Mouse (Mus musculus): ENCODE measurements around the gene Efna3. TPM values are rescaled to one million over a fixed set of nuclear protein-coding genes. Genes with fewer than 3 reads are reported as not detected.

Gene Efna3
- polyA plus RNA-seq, 1 experiment from 2014 or later, result 17.6 TPM

GRCm38 (mm10) chr3:89325882-89326281, 3.1 kb upstream of the Efna3 start:
- H3K4me3 ChIP-seq (replicated peaks), result no peak overlapping the region
- H3K4me2 ChIP-seq, result no peak overlapping the region
- H3K27me3 ChIP-seq, result peaks cover 11% of the 10 kb centered on the region
- H3K36me3 ChIP-seq, result no peaks in the 10 kb centered on the region
- WGBS, result 93% methylated on average over 8 of the region's 8 CpGs
- no peak overlapping the region for H3K9ac ChIP-seq (replicated peaks)
- peaks cover 41% of the 10 kb centered on the region for H3K4me1 ChIP-seq (replicated peaks)
- no peak for ATAC-seq (ENCODE audit: insufficient number of reproducible peaks, insufficient read depth, low FRiP score, low TSS enrichment, low read depth)
- H3K27ac ChIP-seq, result no peak overlapping the region
- no peaks in the 10 kb centered on the region for H3K9me3 ChIP-seq

- peaks cover 52% of the 10 kb centered on the region for H3K4me1 ChIP-seq (replicated peaks)
- under 1% methylated on average over 14 of the region's 14 CpGs for WGBS
- H3K27me3 ChIP-seq, result peaks cover 47% of the 10 kb centered on the region
- H3K4me3 ChIP-seq (replicated peaks), result peak overlapping the region; percentile 71
- H3K36me3 ChIP-seq, result no peaks in the 10 kb centered on the region
- ATAC-seq (ENCODE audit: insufficient number of reproducible peaks, insufficient read depth, low FRiP score, low TSS enrichment, low read depth), result no peak
- H3K27ac ChIP-seq, result peak overlapping the region; percentile 78; the same call in 1 of the 2 replicates
- peak overlapping the region; percentile 99 for H3K4me2 ChIP-seq
- no peaks in the 10 kb centered on the region for H3K9me3 ChIP-seq
- peak overlapping the region; percentile 77 for H3K9ac ChIP-seq (replicated peaks)
Measured at GRCm38 (mm10) chr3:89322131-89322500, 649 bp downstream of the Efna3 start.

- H3K27me3 ChIP-seq, result peaks cover 48% of the 10 kb centered on the region
- 1% methylated on average over 66 of the region's 66 CpGs for WGBS
- peak overlapping the region; percentile 77 for H3K9ac ChIP-seq (replicated peaks)
- peak overlapping the region; percentile 78; the same call in 1 of the 2 replicates for H3K27ac ChIP-seq
- peak overlapping the region; percentile 99 for H3K4me2 ChIP-seq
- no peaks in the 10 kb centered on the region for H3K9me3 ChIP-seq
- ATAC-seq (ENCODE audit: insufficient number of reproducible peaks, insufficient read depth, low FRiP score, low TSS enrichment, low read depth), result no peak
- H3K4me1 ChIP-seq (replicated peaks), result peaks cover 56% of the 10 kb centered on the region
- no peaks in the 10 kb centered on the region for H3K36me3 ChIP-seq
- H3K4me3 ChIP-seq (replicated peaks), result peak overlapping the region; percentile 71
Measured at GRCm38 (mm10) chr3:89321183-89322130, 1.3 kb downstream of the Efna3 start.

DNA sequence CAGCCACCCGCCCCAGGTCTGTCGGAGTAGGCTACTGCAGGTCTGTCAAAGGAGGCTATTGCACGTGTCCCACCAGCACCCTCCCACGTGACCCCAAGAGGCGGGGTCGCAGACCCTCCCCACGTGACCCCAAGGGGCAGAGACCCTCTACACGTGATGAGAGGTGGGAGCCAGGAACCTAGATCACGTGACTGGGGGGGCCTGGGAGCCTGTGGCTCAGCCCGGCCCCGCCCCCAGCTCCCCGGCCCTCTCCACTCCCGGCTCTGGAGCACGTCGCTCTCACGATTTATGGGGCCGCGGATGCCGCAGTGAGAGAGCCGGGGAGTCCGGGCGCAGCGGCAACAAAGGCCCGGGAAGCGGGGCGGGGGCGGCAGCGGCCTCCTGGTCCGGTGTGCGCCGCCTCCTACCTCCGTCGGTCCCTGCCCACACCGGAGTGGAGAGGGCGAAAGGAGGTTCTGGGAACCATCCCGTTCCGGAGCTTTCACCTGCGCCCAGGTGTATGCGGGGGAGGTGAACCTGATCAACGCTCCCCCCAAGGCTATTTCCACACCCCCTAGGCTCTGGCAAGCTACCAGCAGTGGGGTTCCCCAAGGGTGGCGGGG, 2.1 kb downstream of the Efna3 start:
- Histone ChIP-seq H3K4me3 (replicated peaks) (peak overlapping the region; percentile 71), H3K9me3 (no peaks in the 10 kb centered on the region), H3K9ac (replicated peaks) (peak overlapping the region; percentile 77), H3K4me2 (peak overlapping the region; percentile 99), H3K27me3 (peaks cover 53% of the 10 kb centered on the region), H3K36me3 (no peaks in the 10 kb centered on the region), H3K27ac (peak overlapping the region; percentile 78; the same call in 1 of the 2 replicates), H3K4me1 (replicated peaks) (peaks cover 64% of the 10 kb centered on the region)
- 0 out of 2 replicates have a peak, but pooled peaks have one; percentile 9 for ATAC-seq (ENCODE audit: insufficient number of reproducible peaks, insufficient read depth, low FRiP score, low TSS enrichment, low read depth)
- under 1% methylated on average over 41 of the region's 41 CpGs for WGBS

DNA sequence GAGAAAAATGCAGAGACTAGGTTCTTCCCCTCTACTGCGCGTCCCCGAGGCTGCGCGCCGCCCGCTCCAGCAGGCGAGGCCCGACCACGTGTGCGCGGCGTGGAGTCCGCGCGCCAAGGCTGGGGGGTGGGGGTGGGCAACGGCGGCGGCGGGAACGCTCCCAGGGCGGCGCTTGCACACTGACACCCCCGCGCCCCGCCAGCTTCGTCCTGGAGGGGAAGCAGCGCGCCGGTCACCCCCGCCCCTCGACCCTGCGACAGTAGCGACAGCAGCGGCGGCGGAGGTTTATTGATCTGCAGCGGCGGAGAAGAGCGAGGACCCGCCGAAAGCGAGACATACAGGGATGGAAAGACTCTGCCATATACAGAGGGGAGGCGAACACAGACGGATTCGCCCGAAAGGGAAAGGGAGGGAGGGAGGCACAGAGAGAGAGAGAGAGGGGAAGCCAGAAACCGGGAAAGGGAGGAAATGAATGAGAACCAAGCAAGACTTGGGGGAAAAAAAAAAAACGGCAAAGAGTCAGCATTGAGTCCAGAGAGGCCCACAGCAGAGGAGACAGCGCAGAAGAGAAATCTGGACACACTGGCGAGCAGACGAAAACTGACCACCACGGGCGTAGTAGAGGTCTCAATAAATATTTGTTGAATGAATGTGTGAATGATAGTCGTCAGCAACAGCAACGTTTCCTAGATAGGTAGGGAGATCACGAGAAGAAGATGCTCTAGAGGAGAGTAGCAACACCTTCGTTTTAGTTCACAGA, 3.0 kb downstream of the Efna3 start:
- Histone ChIP-seq H3K4me2 (peak overlapping the region; percentile 99), H3K9ac (replicated peaks) (peak overlapping the region; percentile 54), H3K36me3 (0 out of 2 replicates have a peak, but pooled peaks cover 4% of the 10 kb centered on the region), H3K27me3 (peaks cover 56% of the 10 kb centered on the region), H3K9me3 (no peaks in the 10 kb centered on the region), H3K4me1 (replicated peaks) (peaks cover 73% of the 10 kb centered on the region), H3K27ac (no peak overlapping the region), H3K4me3 (replicated peaks) (peak overlapping the region; percentile 71)
- no peak for ATAC-seq (ENCODE audit: insufficient number of reproducible peaks, insufficient read depth, low FRiP score, low TSS enrichment, low read depth)
- WGBS, result 3% methylated on average over 58 of the region's 58 CpGs

DNA sequence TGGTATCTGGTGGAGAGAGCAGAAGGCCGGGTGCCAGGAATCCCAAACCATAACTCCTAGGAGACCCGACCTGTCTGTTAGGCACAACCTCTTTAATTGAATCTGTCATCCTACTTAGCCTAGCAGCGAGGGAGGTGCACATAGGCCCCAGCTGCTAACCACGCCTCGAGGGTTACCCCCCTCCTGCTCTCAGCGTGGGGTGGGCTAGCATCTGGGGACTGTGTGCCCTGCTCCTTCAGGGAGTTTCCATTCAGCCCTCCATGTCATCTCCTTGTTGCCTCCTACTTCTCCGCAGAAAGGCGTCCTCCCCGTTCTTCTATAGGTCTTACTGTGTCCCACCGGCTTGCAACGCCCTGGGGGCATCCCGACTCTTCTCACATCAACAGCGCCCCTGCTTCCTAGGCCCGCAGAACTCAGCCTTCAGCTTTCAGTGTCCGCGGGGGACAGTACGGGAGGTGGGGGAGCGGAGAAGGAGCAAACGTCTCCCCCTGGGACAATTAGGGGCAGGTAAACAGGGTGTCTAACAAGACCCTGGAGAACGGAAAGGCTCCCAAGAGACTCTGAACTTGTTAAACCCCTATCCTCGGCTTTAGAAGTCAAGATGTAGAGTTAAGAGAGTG, 3.7 kb downstream of the Efna3 start:
- Histone ChIP-seq H3K36me3 (peaks cover 6% of the 10 kb centered on the region; the same call in 1 of the 2 replicates), H3K4me2 (peak overlapping the region; percentile 99), H3K4me3 (replicated peaks) (peak overlapping the region; percentile 71), H3K27ac (no peak overlapping the region), H3K4me1 (replicated peaks) (peaks cover 75% of the 10 kb centered on the region), H3K27me3 (peaks cover 56% of the 10 kb centered on the region), H3K9ac (replicated peaks) (peak overlapping the region; percentile 54), H3K9me3 (no peaks in the 10 kb centered on the region)
- ATAC-seq (ENCODE audit: insufficient number of reproducible peaks, insufficient read depth, low FRiP score, low TSS enrichment, low read depth), result no peak
- WGBS, result 11% methylated on average over 21 of the region's 21 CpGs

DNA sequence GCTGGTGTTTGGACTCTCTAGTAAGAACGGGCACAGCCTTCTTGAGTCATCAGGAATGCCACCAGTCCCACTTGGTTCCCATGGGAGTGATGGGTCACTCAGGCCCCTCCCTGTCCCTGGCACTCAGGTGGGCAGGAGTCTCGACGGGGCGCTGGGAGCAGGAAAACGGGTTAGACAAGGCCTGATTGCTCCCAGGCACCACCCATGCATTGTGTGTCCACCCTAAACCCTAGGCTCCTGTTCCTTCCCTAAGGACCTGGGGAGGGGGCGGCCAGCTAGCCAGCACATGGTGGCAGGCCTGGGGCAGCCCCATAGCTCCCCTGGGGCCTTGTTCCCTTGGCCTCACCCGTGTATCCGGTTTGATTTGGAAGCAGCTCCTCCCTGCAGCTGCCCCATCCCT, 4.4 kb downstream of the Efna3 start:
- no peaks in the 10 kb centered on the region for H3K9me3 ChIP-seq

DNA sequence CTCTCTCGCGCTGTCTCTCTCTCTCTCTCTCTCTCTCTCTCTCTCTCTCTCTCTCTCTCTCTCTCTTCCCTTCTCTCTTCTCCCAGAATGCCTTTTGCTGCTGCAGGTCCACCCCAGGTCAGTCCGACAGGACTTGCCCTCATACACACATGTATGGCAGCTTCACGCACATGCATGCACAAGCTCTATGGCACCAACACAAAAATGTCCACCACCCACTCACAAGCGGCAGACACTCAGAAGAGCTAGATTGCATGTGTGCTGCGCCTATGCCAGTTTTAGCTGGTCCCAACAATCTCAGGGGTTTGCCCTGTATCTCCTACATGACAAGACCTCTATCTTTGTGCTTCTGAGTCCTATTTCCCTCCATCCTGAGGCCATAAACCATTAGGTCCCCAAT, 5.5 kb downstream of the Efna3 start:
- no peak for ATAC-seq (ENCODE audit: insufficient number of reproducible peaks, insufficient read depth, low FRiP score, low TSS enrichment, low read depth)
- H3K27ac ChIP-seq, result 0 out of 2 replicates have a peak overlapping the region, but pooled peaks have one; percentile 12
- 57% methylated on average over 6 of the region's 6 CpGs for WGBS
- peaks cover 56% of the 10 kb centered on the region for H3K27me3 ChIP-seq
- H3K4me2 ChIP-seq, result peak overlapping the region; percentile 63
- peak overlapping the region; percentile 23; the same call in 1 of the 2 replicates for H3K9ac ChIP-seq (replicated peaks)
- no peaks in the 10 kb centered on the region for H3K9me3 ChIP-seq
- H3K36me3 ChIP-seq, result peaks cover 10% of the 10 kb centered on the region; the same call in 1 of the 2 replicates
- H3K4me1 ChIP-seq (replicated peaks), result peaks cover 73% of the 10 kb centered on the region
- H3K4me3 ChIP-seq (replicated peaks), result no peak overlapping the region

More for the DNA sequence above, 4.4 kb downstream of the Efna3 start:
- Histone ChIP-seq H3K27me3 (peaks cover 56% of the 10 kb centered on the region), H3K4me2 (no peak overlapping the region), H3K36me3 (peaks cover 9% of the 10 kb centered on the region; the same call in 1 of the 2 replicates), H3K9ac (replicated peaks) (no peak overlapping the region), H3K4me3 (replicated peaks) (no peak overlapping the region), H3K4me1 (replicated peaks) (peaks cover 75% of the 10 kb centered on the region), H3K27ac (no peak overlapping the region)
- 73% methylated on average over 8 of the region's 8 CpGs for WGBS
- no peak for ATAC-seq (ENCODE audit: insufficient number of reproducible peaks, insufficient read depth, low FRiP score, low TSS enrichment, low read depth)

DNA sequence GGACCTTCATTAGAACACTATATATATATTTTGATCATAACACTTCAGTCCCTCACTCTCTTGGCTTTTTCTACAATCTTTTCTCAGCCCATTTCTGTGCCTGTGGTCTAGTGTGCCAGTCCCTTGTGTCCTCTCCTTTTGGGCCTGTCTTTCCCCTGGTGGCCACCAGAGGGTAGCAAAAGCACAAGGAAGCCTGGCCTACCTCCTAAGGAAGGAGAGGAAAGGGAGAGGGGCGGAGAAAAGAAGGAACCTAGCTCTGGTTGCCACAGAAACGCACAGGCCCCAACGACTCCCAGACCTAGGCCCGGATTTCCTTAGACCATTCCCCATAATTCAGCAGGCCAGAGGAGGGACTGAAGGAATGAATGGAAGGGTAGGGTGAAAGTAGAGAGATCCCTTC, 5.9 kb downstream of the Efna3 start:
- ATAC-seq (ENCODE audit: insufficient number of reproducible peaks, insufficient read depth, low FRiP score, low TSS enrichment, low read depth), result peak; percentile 43; the same call in 1 of the 2 replicates
- 0 out of 2 replicates have a peak overlapping the region, but pooled peaks have one; percentile 23 for H3K9ac ChIP-seq (replicated peaks)
- 0% methylated on average over 4 of the region's 4 CpGs for WGBS
- H3K27ac ChIP-seq, result no peak overlapping the region
- peaks cover 55% of the 10 kb centered on the region for H3K27me3 ChIP-seq
- H3K9me3 ChIP-seq, result no peaks in the 10 kb centered on the region
- peaks cover 68% of the 10 kb centered on the region for H3K4me1 ChIP-seq (replicated peaks)
- H3K4me2 ChIP-seq, result peak overlapping the region; percentile 63
- peaks cover 10% of the 10 kb centered on the region; the same call in 1 of the 2 replicates for H3K36me3 ChIP-seq
- H3K4me3 ChIP-seq (replicated peaks), result no peak overlapping the region

All from limb, embryonic 12.5 days (tissue).